Mouse (Mus musculus) ES-E14 (cell line): ENCODE measurements at regions not wholly inside any gene's neighbourhood (a gene's known extent, or its start where the extent isn't known, plus 50 kb on each side); places are given as distances from the start of the nearest gene placed in this dataset.

Experiments used
- DNase-seq: peaks from one replicate; pipeline ENCODE4 v3.0.0-alpha.2; 2013; ENCODE audit warnings: low read depth, low spot score
- H3K27ac ChIP-seq: 2 replicates; pipeline ENCODE4 v1.5.1; 2012; ENCODE audit warnings: low read depth, mild to moderate bottlenecking, low read length, moderate library complexity, mixed read lengths; ENCODE audit not compliant: poor library complexity, insufficient read depth, severe bottlenecking
- H3K36me3 ChIP-seq: 2 replicates; pipeline ENCODE4 v1.6.1; 2012; ENCODE audit warnings: mild to moderate bottlenecking, low read length, moderate library complexity, mixed read lengths; ENCODE audit not compliant: control insufficient read depth, poor library complexity, insufficient read depth, severe bottlenecking
- H3K4me1 ChIP-seq, 2 experiments: fragments of 150-350 bp in 1 of 2; sonication (generic) in 1 of 2; 2 replicates each; pipeline ENCODE4 v1.6.1; 2012; ENCODE audit warnings: low read length in 2 of 2, mild to moderate bottlenecking in 1 of 2, mixed read lengths in 1 of 2; ENCODE audit not compliant: control insufficient read depth in 2 of 2, insufficient read depth in 2 of 2, poor library complexity in 1 of 2
- H3K4me3 ChIP-seq, 2 experiments: fragments of 150-350 bp in 1 of 2; sonication (generic) in 1 of 2; 2 replicates each; pipeline ENCODE4 v1.5.1; 2012; ENCODE audit warnings: low read length in 2 of 2, low read depth in 1 of 2, mild to moderate bottlenecking in 1 of 2, mixed read lengths in 1 of 2; ENCODE audit not compliant: insufficient read depth in 1 of 2, poor library complexity in 1 of 2, severe bottlenecking in 1 of 2
- H3K9ac ChIP-seq: 2 replicates; pipeline ENCODE4 v1.6.1; 2012; ENCODE audit warnings: low read depth, mild to moderate bottlenecking, low read length, mixed read lengths; ENCODE audit not compliant: poor library complexity, insufficient read depth, severe bottlenecking
- H3K9me3 ChIP-seq: fragments of 150-350 bp; sonication (generic); 2 replicates; pipeline ENCODE4 v1.6.1; 2012; ENCODE audit warnings: low read depth, mild to moderate bottlenecking, low read length; ENCODE audit not compliant: control insufficient read depth, insufficient read depth
- CHD2 ChIP-seq: IDR thresholded peaks from 2 replicates; pipeline ENCODE4 v1.6.1; 2014; ENCODE audit warnings: mild to moderate bottlenecking, low read depth, low read length, inconsistent platforms
- HCFC1 ChIP-seq: IDR thresholded peaks from 2 replicates; pipeline ENCODE4 v1.6.1; 2012; ENCODE audit warnings: low read length, inconsistent platforms, borderline replicate concordance; ENCODE audit not compliant: insufficient read depth
- MAFK ChIP-seq: IDR thresholded peaks from 2 replicates; pipeline ENCODE4 v1.6.1; 2014; ENCODE audit warnings: mild to moderate bottlenecking, low read depth, low read length, inconsistent platforms; ENCODE audit not compliant: insufficient read depth
- ZC3H11A ChIP-seq: IDR thresholded peaks from 2 replicates; pipeline ENCODE4 v1.6.1; 2012; ENCODE audit warnings: low read depth, mild to moderate bottlenecking, inconsistent platforms, low read length, borderline replicate concordance
- ZNF384 ChIP-seq: IDR thresholded peaks from 2 replicates; pipeline ENCODE4 v1.6.1; 2012; ENCODE audit warnings: low read depth, low read length, inconsistent platforms
- in situ Hi-C, 2 experiments: fragments of 600-800 bp; cut with MboI; formaldehyde crosslinking; loops; one replicate each; pipeline ENCODE4 v1.15.1; 2025; ENCODE audit warnings: low sequenced_read_pairs in 2 of 2, inconsistent platforms in 1 of 2; ENCODE audit not compliant: unreplicated experiment in 2 of 2

DNA sequence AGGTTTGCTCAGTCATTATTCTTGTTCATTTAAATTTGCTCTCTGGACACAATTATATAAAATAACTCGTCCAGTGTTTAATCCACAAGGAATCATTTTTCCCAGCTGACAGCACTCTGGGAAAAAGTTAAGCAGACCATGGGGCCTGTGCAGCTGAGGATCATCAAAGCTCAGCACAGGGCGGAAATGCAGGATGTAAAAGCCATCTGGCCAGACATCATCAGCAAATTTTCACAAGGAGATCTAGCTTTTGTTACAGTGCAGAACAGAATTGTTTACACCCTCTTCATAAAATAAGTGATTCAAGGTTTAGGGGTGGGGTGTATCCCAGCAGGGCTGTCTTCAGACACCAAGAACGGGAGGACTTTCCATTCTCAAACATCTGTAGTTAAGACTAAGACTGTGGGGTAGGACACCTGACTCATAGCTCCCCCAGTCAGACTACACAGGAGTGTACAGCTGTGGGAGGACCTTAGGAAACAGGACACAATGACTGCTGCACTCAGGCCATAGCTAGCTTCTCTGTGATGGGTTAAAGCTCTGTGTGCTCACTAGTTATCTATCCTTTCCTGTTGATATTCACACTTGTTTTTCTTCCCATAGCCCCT lies 87.3 kb upstream of the Pde3a start:
- Histone ChIP-seq H3K4me1 (no peaks in the 10 kb centered on the region), H3K9ac (no peak overlapping the region), H3K27ac (no peak overlapping the region), H3K9me3 (no peaks in the 10 kb centered on the region), H3K4me3 (no peak overlapping the region), H3K36me3 (no peaks in the 10 kb centered on the region)
- in situ Hi-C loops, result no loop called here
- no peak for TF ChIP-seq HCFC1
- TF ChIP-seq ZNF384, result no peak
- TF ChIP-seq ZC3H11A, result no peak
- TF ChIP-seq CHD2, result no peak
- TF ChIP-seq MAFK, result no peak
- DNase-seq, result no peak

DNA sequence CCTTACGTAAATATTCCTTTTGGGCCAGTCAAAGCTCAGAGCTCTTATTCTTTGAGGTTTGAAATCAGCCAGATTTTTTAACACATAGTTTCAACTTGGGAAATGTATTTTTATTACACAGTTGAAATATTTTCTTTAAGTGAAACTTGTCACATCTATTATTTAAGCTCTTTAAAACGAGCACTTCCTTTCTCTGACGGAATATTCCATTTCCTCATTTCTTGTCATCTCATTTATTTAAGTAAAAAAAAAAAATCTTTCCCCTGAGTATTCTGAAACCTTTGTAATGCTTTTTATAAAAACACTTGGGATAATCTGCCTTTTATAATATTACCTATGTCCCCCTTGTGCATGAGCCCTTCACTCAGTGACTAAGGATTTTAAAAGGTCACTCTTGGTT lies 81.8 kb upstream of the Pde3a start:
- no peaks in the 10 kb centered on the region for H3K9me3 ChIP-seq
- no peak for DNase-seq
- no peaks in the 10 kb centered on the region for H3K4me1 ChIP-seq
- no peak overlapping the region for H3K27ac ChIP-seq
- in situ Hi-C loops, result no loop called here
- H3K9ac ChIP-seq, result no peak overlapping the region
- H3K36me3 ChIP-seq, result no peaks in the 10 kb centered on the region
- TF ChIP-seq HCFC1 (no peak), MAFK (no peak), ZNF384 (no peak), ZC3H11A (no peak), CHD2 (no peak)
- H3K4me3 ChIP-seq, result no peak overlapping the region

GRCm38 (mm10) chr6:141168356-141168755 lies 80.7 kb upstream of the Pde3a start:
- H3K9me3 ChIP-seq, result no peaks in the 10 kb centered on the region
- H3K4me1 ChIP-seq, result no peaks in the 10 kb centered on the region
- H3K36me3 ChIP-seq, result no peaks in the 10 kb centered on the region
- H3K27ac ChIP-seq, result no peak overlapping the region
- in situ Hi-C loops, result no loop called here
- DNase-seq, result no peak
- no peak overlapping the region for H3K4me3 ChIP-seq
- no peak for TF ChIP-seq ZC3H11A
- no peak for TF ChIP-seq HCFC1
- no peak for TF ChIP-seq MAFK
- no peak for TF ChIP-seq CHD2
- TF ChIP-seq ZNF384, result no peak
- H3K9ac ChIP-seq, result no peak overlapping the region

GRCm38 (mm10) chr6:141183782-141184181 lies 65.3 kb upstream of the Pde3a start:
- in situ Hi-C loops, result no loop called here
- H3K4me1 ChIP-seq, result no peaks in the 10 kb centered on the region
- H3K4me3 ChIP-seq, result no peak overlapping the region
- no peak overlapping the region for H3K9ac ChIP-seq
- H3K9me3 ChIP-seq, result no peaks in the 10 kb centered on the region
- H3K36me3 ChIP-seq, result no peaks in the 10 kb centered on the region
- DNase-seq, result no peak
- H3K27ac ChIP-seq, result no peak overlapping the region
- TF ChIP-seq ZC3H11A (no peak), CHD2 (no peak), HCFC1 (no peak), ZNF384 (no peak)

GRCm38 (mm10) chr6:141188036-141188435 lies 61.0 kb upstream of the Pde3a start:
- DNase-seq, result no peak
- TF ChIP-seq HCFC1 (no peak), CHD2 (no peak), MAFK (no peak), ZC3H11A (no peak), ZNF384 (no peak)
- H3K4me3 ChIP-seq, result no peak overlapping the region
- in situ Hi-C loops, result no loop called here
- no peaks in the 10 kb centered on the region for H3K9me3 ChIP-seq
- H3K9ac ChIP-seq, result no peak overlapping the region
- H3K27ac ChIP-seq, result no peak overlapping the region
- no peaks in the 10 kb centered on the region for H3K4me1 ChIP-seq
- no peaks in the 10 kb centered on the region for H3K36me3 ChIP-seq
